Mouse (Mus musculus) kidney, adult 2 months (tissue): Measurements from ENCODE around the gene Dnah14.

Experiments
- CTCF ChIP-seq: fragments of 200-500 bp; conservative IDR thresholded peaks from 2 replicates; pipeline ENCODE4 v1.5.1; 2011; ENCODE audit warnings: low read depth, mild to moderate bottlenecking, control low read depth, low read length, moderate library complexity, mixed read lengths; ENCODE audit not compliant: insufficient read depth, insufficient read length
- POLR2A ChIP-seq: fragments of 200-500 bp; IDR thresholded peaks from one replicate; pipeline ENCODE4 v1.6.1; 2011; ENCODE audit warnings: low read depth, low read length, control low read depth

- TF ChIP-seq CTCF (no peak), POLR2A (no peak)
Observed at GRCm38 (mm10) chr1:181559655-181560054, 16.7 kb upstream of the Dnah14 start.
